Mouse (Mus musculus): ENCODE measurements around the gene Traf7.

Traf7 gene

GRCm38 (mm10) chr17:24527723-24528559 lies at the start of gene Traf7:
TSS of gene Traf7 (minus strand) at chr17:24527938.
- no peak for TF ChIP-seq GATA4 (IDR thresholded peaks at IDR 0.05; ENCODE audit: insufficient replicate concordance, low read length)

- TF ChIP-seq GATA4 (IDR thresholded peaks at IDR 0.05; ENCODE audit: insufficient replicate concordance, low read length): no peak
These were observed 46.1 kb upstream of the Traf7 start for GRCm38 (mm10) chr17:24573811-24574210.

GRCm38 (mm10) chr17:24572651-24573245 lies 45.0 kb upstream of the Traf7 start:
- no peak for TF ChIP-seq GATA4 (IDR thresholded peaks at IDR 0.05; ENCODE audit: insufficient replicate concordance, low read length)

GRCm38 (mm10) chr17:24569837-24570236 lies 42.1 kb upstream of the Traf7 start:
- no peak for TF ChIP-seq GATA4 (IDR thresholded peaks at IDR 0.05; ENCODE audit: insufficient replicate concordance, low read length)

GRCm38 (mm10) chr17:24567034-24567779 lies 39.5 kb upstream of the Traf7 start:
- TF ChIP-seq GATA4 (IDR thresholded peaks at IDR 0.05; ENCODE audit: insufficient replicate concordance, low read length): no peak

GRCm38 (mm10) chr17:24565792-24566191 lies 38.1 kb upstream of the Traf7 start:
- TF ChIP-seq GATA4 (IDR thresholded peaks at IDR 0.05; ENCODE audit: insufficient replicate concordance, low read length): no peak

- no peak for TF ChIP-seq GATA4 (IDR thresholded peaks at IDR 0.05; ENCODE audit: insufficient replicate concordance, low read length)
These were observed 37.4 kb upstream of the Traf7 start for GRCm38 (mm10) chr17:24565092-24565491.

GRCm38 (mm10) chr17:24564422-24564821 lies 36.7 kb upstream of the Traf7 start:
- TF ChIP-seq GATA4 (IDR thresholded peaks at IDR 0.05; ENCODE audit: insufficient replicate concordance, low read length): no peak

GRCm38 (mm10) chr17:24563638-24564037 lies 35.9 kb upstream of the Traf7 start:
- no peak for TF ChIP-seq GATA4 (IDR thresholded peaks at IDR 0.05; ENCODE audit: insufficient replicate concordance, low read length)

- TF ChIP-seq GATA4 (IDR thresholded peaks at IDR 0.05; ENCODE audit: insufficient replicate concordance, low read length): no peak
These were observed 33.9 kb upstream of the Traf7 start for GRCm38 (mm10) chr17:24561592-24561991.

GRCm38 (mm10) chr17:24560301-24561028 lies 32.7 kb upstream of the Traf7 start:
- no peak for TF ChIP-seq GATA4 (IDR thresholded peaks at IDR 0.05; ENCODE audit: insufficient replicate concordance, low read length)

GRCm38 (mm10) chr17:24559146-24559545 lies 31.4 kb upstream of the Traf7 start:
- TF ChIP-seq GATA4 (IDR thresholded peaks at IDR 0.05; ENCODE audit: insufficient replicate concordance, low read length): no peak

- TF ChIP-seq GATA4 (IDR thresholded peaks at IDR 0.05; ENCODE audit: insufficient replicate concordance, low read length): no peak
These were observed 30.9 kb upstream of the Traf7 start for GRCm38 (mm10) chr17:24558600-24559099.

- TF ChIP-seq GATA4 (IDR thresholded peaks at IDR 0.05; ENCODE audit: insufficient replicate concordance, low read length): no peak
These were observed 29.4 kb upstream of the Traf7 start for GRCm38 (mm10) chr17:24557091-24557490.

- no peak for TF ChIP-seq GATA4 (IDR thresholded peaks at IDR 0.05; ENCODE audit: insufficient replicate concordance, low read length)
These were observed 23.3 kb upstream of the Traf7 start for GRCm38 (mm10) chr17:24551050-24551444.
